Mouse (Mus musculus) central nervous system, embryonic 14 days (tissue): ENCODE results near the gene Gm11273. TPM values are rescaled to one million over a fixed set of nuclear protein-coding genes. Genes with fewer than 3 reads are reported as not detected.

ENCODE experiments used
- polyA plus RNA-seq: library from polyadenylated mRNA; depleted of rRNA; stranded (reverse); fragments of >200 nt; gene quantifications from 2 replicates; pipeline ENCODE4 v1.2.3, GENCODE M21; 2012; rRNA removed

Gene Gm11273
- polyA plus RNA-seq, result 4.1 and 4.4 TPM in 2 replicates

DNA sequence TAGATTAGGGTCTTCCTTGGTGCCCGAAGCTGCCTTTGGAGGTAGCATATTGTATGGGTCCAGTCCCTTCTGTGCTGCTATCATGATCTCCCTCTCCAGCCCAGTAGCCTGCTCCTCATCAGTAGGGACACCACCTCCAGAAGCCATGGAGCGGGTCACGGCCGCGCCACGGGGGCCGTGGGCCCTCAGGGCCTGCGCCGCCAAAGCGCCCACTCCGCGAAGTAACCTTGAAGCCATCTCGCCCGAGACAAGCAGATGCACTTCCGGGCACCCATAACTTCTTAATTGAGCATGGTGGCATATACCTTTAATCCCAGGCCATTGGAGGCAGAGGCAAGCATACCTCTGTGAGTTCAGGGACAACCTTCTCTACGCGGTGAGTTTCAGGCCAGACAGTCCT lies at the start of gene Gm11273:
Gm11273 (minus strand) TSS at position 237 of the 400 bp plus-strand sequence.

DNA sequence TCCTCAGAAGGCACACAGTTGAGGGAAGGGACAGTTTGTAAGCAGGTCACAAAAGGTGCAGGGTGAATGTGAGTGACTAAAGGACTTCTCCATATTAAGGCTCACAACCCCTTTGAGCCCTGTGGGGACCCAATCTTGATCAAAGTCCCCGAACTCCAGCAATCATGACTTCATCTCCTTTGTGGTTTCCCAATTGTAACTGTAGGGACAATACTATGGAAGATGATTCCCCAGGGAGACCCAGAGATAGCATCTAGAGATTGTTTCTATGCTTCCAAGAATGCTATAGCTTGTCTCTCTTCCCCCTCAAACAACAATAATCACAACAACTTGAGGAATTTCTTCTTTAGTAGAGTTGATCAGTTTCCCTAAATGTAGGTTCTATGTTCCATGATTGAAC lies 41.5 kb upstream of the Gm11273 start, which contains the start of gene Olfr1366:
Olfr1366 (minus strand) TSS at position 101 of the 400 bp plus-strand sequence.

DNA sequence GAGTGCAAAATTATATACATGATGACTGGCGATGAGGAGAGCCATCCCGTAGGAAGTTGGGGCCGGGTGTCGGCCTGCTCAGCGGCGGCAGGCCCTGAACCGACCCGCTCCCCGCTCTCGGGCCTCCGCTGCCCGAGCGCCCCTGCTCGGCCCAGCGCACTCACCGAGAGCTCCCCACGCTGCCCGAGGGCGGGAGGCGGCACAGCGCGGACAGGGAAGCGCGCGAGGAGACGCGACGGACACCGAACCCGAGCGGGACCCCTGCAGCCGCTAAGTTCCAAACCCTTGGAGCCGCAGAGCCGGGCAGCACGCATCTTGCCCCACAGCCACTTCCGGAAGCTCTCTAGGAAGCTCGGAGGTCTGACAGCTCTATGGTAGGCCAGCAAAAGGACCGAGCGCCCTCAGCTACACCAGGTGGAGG lies 29.6 kb upstream of the Gm11273 start, which contains the start of gene Zkscan8:
Zkscan8 (minus strand) TSS at position 340 of the 421 bp plus-strand sequence.

DNA sequence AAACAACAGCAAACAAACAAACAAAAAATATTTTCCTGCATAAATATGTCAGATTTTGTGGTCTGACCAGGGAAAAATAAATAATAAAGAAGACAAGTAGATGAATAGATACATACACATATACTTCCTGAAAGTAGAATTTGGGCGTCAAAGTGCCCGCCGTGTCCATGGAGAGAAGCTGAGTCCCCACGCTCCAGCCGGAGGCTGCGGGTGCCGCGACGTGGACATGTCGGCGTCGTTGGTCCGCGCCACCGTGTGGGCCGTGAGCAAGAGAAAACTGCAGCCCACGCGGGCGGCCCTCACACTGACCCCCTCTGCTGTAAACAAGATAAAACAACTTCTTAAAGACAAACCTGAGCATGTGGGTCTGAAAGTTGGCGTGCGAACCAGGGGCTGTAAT lies 6.1 kb downstream of the Gm11273 start, which contains the start of gene AK157302:
AK157302 (plus strand) TSS at position 144 of the 400 bp plus-strand sequence.

DNA sequence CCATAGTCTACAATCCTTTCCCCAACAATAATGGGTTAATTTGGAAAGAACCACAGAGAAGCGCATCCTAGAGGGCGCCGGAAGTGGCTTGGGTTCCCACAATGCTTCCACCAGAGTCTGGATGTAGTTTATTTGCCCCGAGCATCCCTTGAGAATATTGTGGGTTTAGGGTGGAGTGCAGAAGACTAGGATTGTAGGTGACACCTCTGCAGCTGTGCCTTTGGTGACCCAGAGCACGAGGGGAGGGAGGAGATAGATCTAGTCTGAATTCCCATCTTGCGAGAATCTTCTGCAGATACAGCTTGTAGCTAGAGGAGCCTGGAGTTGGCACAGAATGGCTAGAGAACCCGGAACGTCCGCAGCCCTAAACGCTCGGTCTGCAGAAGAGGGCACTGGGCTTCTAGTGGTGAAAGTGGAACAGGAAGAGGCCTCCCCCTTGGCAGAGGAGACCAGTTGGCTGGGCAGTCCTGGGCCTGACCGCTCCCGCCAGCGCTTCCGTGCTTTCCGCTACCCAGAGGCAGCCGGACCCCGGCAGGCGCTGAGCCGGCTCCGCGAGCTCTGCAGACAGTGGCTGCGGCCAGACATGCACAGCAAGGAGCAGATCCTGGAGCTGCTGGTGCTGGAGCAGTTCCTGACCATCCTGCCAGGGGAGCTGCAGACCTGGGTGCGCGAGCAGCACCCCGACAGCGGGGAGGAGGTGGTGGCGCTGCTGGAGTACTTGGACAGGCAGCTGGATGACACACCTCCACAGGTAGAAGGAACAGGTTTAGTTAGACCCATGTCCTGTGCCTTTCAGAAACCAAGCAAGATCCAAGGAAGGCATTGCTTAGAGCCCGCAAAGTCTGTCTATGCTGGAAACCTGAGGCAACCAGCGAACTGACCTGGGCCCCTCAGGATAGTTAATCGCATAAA lies 22.2 kb downstream of the Gm11273 start, which contains the start of the genes Zkscan4 and Gm10065:
Zkscan4 (plus strand) TSS at position 149 of the 912 bp plus-strand sequence.
Gm10065 (minus strand) TSS at position 683 of the 912 bp plus-strand sequence.

DNA sequence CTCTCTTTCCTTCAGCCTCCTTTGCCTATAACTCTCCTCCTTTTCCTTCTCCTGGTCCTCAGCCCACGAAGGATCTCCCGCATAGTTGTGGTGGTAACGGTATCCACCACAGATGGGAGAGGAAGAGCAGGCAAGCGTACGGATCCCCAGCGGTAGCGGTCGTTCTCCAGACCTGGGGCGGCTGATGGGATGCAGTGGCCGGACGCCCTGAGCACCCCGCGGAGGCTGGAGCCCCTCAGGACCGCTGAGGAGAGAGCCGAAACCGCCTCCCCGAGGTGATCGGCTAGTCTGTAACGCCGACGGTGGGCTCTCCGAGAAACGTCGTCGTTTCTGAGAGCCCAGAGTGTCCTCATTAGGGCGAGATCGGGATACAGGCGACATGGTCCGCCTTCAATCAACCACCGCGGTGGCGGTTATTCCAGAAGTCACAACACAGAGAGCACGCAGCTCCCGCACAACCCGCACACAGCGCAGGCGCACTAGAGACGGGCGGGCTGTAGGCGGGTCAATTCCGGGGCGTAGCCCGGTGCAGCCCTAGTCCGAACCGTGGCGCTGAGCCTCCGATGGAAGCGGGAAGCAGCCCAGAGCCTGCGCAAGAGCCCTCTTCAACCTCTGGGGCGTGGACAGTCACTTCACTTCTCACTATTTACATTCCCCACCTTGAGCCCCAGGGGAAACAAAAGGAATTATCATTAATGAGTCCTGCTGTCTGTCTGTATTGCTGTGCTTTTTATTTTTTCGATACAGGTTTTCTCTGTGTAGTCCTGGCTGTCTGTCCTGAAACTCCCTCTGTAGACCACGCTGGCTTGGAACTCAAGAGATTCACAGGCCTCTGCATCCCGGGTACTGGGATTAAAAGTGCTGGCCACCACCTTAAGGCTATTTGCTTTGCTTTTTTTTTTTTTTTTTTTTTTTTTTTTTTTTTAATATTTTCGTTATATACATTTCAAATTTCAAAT lies 32.9 kb downstream of the Gm11273 start, which contains the start of gene Nkapl:
Nkapl (minus strand) TSS at position 449 of the 959 bp plus-strand sequence.

DNA sequence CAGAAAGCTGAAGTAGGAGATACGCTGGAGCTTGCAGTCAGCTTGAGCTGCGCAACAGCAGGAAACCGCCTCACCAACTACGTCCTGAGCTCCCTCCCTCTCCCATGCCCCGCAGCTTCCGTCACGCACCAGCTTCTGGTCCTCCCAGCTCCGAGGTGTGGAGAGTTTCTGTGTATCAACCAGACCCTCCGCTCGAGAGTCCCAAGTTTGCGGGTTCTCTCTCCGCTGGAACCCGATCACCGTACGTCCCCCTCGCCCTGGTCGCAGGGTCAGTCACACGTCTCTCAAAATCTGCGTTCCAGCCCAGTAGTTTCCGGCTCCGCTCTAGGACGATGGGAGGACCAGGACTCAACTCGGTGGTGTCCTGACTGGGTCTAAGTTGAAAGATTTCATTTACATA lies 47.8 kb downstream of the Gm11273 start, which contains the start of gene Zscan26:
Zscan26 (minus strand) TSS at position 282 of the 400 bp plus-strand sequence.

Other genes starting within 250 kb of the Gm11273 start
- gene Gpx5, start 208.7 kb downstream of the Gm11273 start, polyA plus RNA-seq, result 0.02 TPM in 1 of 2 replicates, not detected in the other
- gene Gpx6, start 189.3 kb downstream of the Gm11273 start, polyA plus RNA-seq, result not detected in 2 replicates
- not detected in 2 replicates for gene Olfr1367, start 154.5 kb downstream of the Gm11273 start, polyA plus RNA-seq
- gene Zscan12, start 138.6 kb downstream of the Gm11273 start, polyA plus RNA-seq, result 10.3 and 11.3 TPM in 2 replicates
- 74.8 and 89.9 TPM in 2 replicates for gene Zkscan3, start 98.7 kb downstream of the Gm11273 start, polyA plus RNA-seq
- gene Pgbd1, start 60.4 kb downstream of the Gm11273 start, polyA plus RNA-seq, result 4.3 and 4.4 TPM in 2 replicates
- 38.9 and 40.7 TPM in 2 replicates for gene Zscan26, start 47.7 kb downstream of the Gm11273 start, polyA plus RNA-seq
- 0.96 and 0.98 TPM in 2 replicates for gene Nkapl, start 32.9 kb downstream of the Gm11273 start, polyA plus RNA-seq
- gene Zkscan4, start 22.5 kb downstream of the Gm11273 start, polyA plus RNA-seq, result 5.1 and 5.3 TPM in 2 replicates
- gene Gm10065, start 22.0 kb downstream of the Gm11273 start, polyA plus RNA-seq, result not detected in 2 replicates
- gene AK157302, start 6.2 kb downstream of the Gm11273 start, polyA plus RNA-seq, result 0.29 and 0.33 TPM in 2 replicates
- gene Zkscan8, start 29.7 kb upstream of the Gm11273 start, polyA plus RNA-seq, result 10.2 and 11.0 TPM in 2 replicates
- gene Olfr1366, start 41.4 kb upstream of the Gm11273 start, polyA plus RNA-seq, result not detected in 2 replicates
- not detected in 2 replicates for gene Olfr1535, start 58.5 kb upstream of the Gm11273 start, polyA plus RNA-seq
- not detected in 2 replicates for gene Olfr1364, start 80.3 kb upstream of the Gm11273 start, polyA plus RNA-seq
- not detected in 2 replicates for gene Olfr1362, start 112.6 kb upstream of the Gm11273 start, polyA plus RNA-seq
- not detected in 2 replicates for gene Olfr11, start 141.1 kb upstream of the Gm11273 start, polyA plus RNA-seq
- gene Olfr1361, start 162.0 kb upstream of the Gm11273 start, polyA plus RNA-seq, result not detected in 2 replicates
- gene Olfr1360, start 176.0 kb upstream of the Gm11273 start, polyA plus RNA-seq, result not detected in 2 replicates
- gene Olfr1359, start 196.7 kb upstream of the Gm11273 start, polyA plus RNA-seq, result not detected in 2 replicates
- 6.6 and 13.7 TPM in 2 replicates for gene Hist1h2bl, start 214.7 kb upstream of the Gm11273 start, polyA plus RNA-seq
- gene Hist1h2ai, start 215.0 kb upstream of the Gm11273 start, polyA plus RNA-seq, result 11.5 and 14.4 TPM in 2 replicates
- 23.9 and 36.2 TPM in 2 replicates for gene Hist1h3h, start 216.2 kb upstream of the Gm11273 start, polyA plus RNA-seq
- gene Hist1h2bm, start 220.6 kb upstream of the Gm11273 start, polyA plus RNA-seq, result 6.2 and 11.0 TPM in 2 replicates
- 11.4 and 17.3 TPM in 2 replicates for gene Hist1h4j, start 233.6 kb upstream of the Gm11273 start, polyA plus RNA-seq
- gene Hist1h4k, start 249.1 kb upstream of the Gm11273 start, polyA plus RNA-seq, result 23.8 and 36.9 TPM in 2 replicates